Mouse (Mus musculus): ENCODE data around the gene Kdelc2.

DNA sequence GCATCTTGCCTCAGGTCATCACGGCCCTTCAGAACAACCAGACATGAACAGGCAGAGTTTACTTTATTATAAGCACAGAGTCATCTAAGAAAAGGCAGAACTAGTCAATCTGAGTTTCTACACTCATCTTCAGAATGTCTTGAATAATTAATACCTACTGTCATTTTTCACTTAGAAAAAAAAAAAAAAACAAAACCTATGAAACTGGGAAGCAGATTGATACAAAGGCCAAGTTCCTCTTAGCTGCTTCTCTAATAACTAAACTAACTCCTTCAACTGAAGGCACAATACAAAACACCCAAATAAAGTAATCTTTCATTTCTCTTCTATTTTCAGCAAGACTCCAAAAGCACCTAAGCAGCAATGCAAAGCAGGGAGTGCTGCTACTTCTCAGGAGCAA, 66.8 kb downstream of the Kdelc2 start:
- TF ChIP-seq EP300 (IDR thresholded peaks at IDR 0.05; ENCODE audit: low read length) (no peak), ETS1 (conservative IDR thresholded peaks at IDR 0.05; ENCODE audit: low read depth, low read length) (no peak), CTCF (conservative IDR thresholded peaks at IDR 0.05 in 1 of 2, IDR thresholded peaks at IDR 0.05 in 1 of 2; ENCODE audit: low read depth in 2 of 2, low read length in 2 of 2) (no peak), MAX (IDR thresholded peaks at IDR 0.05; ENCODE audit: low read length) (no peak), POLR2A (IDR thresholded peaks at IDR 0.05; ENCODE audit: low read depth, low read length) (no peak), MEF2A (IDR thresholded peaks at IDR 0.05; ENCODE audit: borderline replicate concordance, low read depth, low read length) (no peak), MAFK (IDR thresholded peaks at IDR 0.05; ENCODE audit: insufficient replicate concordance, low read length) (no peak), ZNF384 (IDR thresholded peaks at IDR 0.05; ENCODE audit: low read depth, low read length) (no peak), ZMIZ1 (IDR thresholded peaks at IDR 0.05; ENCODE audit: low read depth, low read length) (no peak), POLR2AphosphoS2 (IDR thresholded peaks at IDR 0.05; ENCODE audit: low read depth, low read length) (no peak), ZKSCAN1 (IDR thresholded peaks at IDR 0.05; ENCODE audit: borderline replicate concordance, low read depth, low read length) (no peak), SIN3A (IDR thresholded peaks at IDR 0.05; ENCODE audit: low read length) (no peak)
